Mouse (Mus musculus): ENCODE results near the gene Artn.

The Artn gene

GRCm38 (mm10) chr4:117889471-117889870, 40.1 kb downstream of the Artn start:
- no peak for DNase-seq (ENCODE audit: low spot score)

DNA sequence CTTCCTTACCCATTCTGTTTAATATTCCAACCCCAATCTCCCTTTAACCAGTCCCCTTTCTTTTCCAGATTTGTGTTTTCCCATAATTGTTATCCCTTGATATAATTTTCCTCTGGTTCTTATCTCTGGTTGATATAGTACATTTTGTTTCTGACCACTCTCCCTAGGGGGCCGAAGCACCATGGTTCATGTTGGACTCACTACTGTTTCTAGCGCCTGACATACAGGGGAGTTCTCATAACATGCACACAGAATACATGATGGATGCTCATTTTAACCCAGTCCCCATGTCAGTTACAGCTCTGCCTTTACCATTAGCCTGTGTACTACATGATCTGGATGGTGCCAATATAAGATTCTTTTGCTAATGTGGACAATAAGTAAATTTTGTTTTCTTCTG, 41.6 kb downstream of the Artn start:
- no peak for DNase-seq (ENCODE audit: low spot score)

- DNase-seq (ENCODE audit: low spot score), result peak; percentile 95
Observed at GRCm38 (mm10) chr4:117887133-117887532, 42.4 kb downstream of the Artn start, which contains the start of gene Atp6v0b. Gene Atp6v0b (minus strand): TSS chr4:117887333.

DNA sequence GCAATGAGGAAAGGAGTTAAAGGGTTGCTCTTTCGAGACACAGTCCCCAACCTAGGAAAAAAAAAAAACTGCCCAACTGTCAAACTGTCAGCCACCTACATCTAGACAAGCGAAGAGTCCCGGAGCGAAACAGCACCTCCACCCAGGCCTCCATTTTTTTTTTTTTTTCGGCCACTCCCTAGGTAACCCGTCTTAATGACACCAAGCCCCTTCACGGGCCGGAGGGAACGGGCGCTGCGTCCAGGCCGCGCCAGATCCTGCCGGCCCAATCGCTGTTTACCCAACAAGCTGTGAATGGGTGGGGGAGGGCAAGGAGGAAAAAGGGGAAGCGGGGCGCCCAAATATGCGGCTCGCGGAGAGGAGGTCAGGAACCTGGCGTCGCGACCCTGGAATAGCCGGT, 42.9 kb downstream of the Artn start:
- no peak for DNase-seq (ENCODE audit: low spot score)

GRCm38 (mm10) chr4:117885994-117886393, 43.6 kb downstream of the Artn start:
- DNase-seq (ENCODE audit: low spot score), result no peak

GRCm38 (mm10) chr4:117885093-117885492, 44.5 kb downstream of the Artn start:
- no peak for DNase-seq (ENCODE audit: low spot score)

GRCm38 (mm10) chr4:117884146-117884545, 45.4 kb downstream of the Artn start:
- no peak for DNase-seq (ENCODE audit: low spot score)

- peak; percentile 53 for DNase-seq (ENCODE audit: low spot score)
Observed at GRCm38 (mm10) chr4:117882701-117883691, 46.6 kb downstream of the Artn start, which contains the start of gene B4galt2. Gene B4galt2 (minus strand): TSS chr4:117883487.

DNA sequence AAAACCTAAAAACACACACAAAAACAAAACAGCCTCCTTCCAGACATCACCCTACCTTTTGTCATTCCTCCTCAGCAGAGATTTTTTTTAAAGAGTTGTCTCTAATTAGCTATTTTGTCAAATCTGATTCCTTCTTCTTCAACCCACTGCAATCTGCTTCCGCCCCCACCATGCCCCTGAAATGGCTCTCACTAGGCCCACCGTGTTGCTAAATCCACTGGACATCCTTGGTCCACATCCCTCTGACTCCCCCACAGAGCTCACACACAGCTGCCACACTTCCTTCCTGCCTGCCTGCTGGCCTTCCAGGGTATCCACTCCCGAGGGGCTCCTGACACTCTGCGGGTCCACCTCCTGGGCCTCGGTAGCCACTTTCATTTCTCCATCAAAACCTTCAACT, 50.9 kb downstream of the Artn start:
- DNase-seq (ENCODE audit: low spot score), result no peak

- DNase-seq (ENCODE audit: low spot score), result no peak
Observed at GRCm38 (mm10) chr4:117878301-117878700, 51.3 kb downstream of the Artn start.
